Mouse (Mus musculus) myocyte (in vitro differentiated cells): Measurements from ENCODE around the gene Rps6kc1. TPM values are rescaled to one million over a fixed set of nuclear protein-coding genes. Genes with fewer than 3 reads are reported as not detected.

Experiments used
- H3K27me3 ChIP-seq: one replicate; pipeline ENCODE4 v1.6.1; 2011; ENCODE audit not compliant: control insufficient read depth, insufficient read depth, insufficient read length
- H3K36me3 ChIP-seq: one replicate; pipeline ENCODE4 v1.6.1; 2011; ENCODE audit not compliant: control insufficient read depth, insufficient read depth
- H3K4me2 ChIP-seq: one replicate; pipeline ENCODE4 v1.6.1; 2011; ENCODE audit warnings: low read depth, control low read depth
- H3K4me3 ChIP-seq: one replicate; pipeline ENCODE4 v1.5.1; 2011; ENCODE audit warnings: mild to moderate bottlenecking, control low read depth, moderate library complexity
- H3K79me2 ChIP-seq: one replicate; pipeline ENCODE4 v1.6.1; 2011; ENCODE audit not compliant: control insufficient read depth, insufficient read depth
- H3ac ChIP-seq: one replicate; pipeline ENCODE4 v1.6.1; 2011; ENCODE audit not compliant: control insufficient read depth, insufficient read length
- CEBPB ChIP-seq: IDR thresholded peaks from 2 replicates; pipeline ENCODE4 v1.6.1; 2011; ENCODE audit warnings: mild to moderate bottlenecking, moderate library complexity; ENCODE audit not compliant: poor library complexity, insufficient read depth, severe bottlenecking
- E2F4 ChIP-seq: IDR thresholded peaks from one replicate; pipeline ENCODE4 v1.6.1; 2011; ENCODE audit warnings: mild to moderate bottlenecking, control low read depth, moderate library complexity; ENCODE audit not compliant: insufficient read depth
- MAX ChIP-seq: IDR thresholded peaks from one replicate; pipeline ENCODE4 v1.6.1; 2011; ENCODE audit warnings: low read depth, mild to moderate bottlenecking, control low read depth
- MYOD1 ChIP-seq, 3 experiments: IDR thresholded peaks; one replicate each; pipeline ENCODE4 v1.6.1; 2011; ENCODE audit warnings: control low read depth in 2 of 3, low read depth in 2 of 3, mild to moderate bottlenecking in 2 of 3, moderate library complexity in 1 of 3; ENCODE audit not compliant: insufficient read length in 2 of 3, control insufficient read depth in 1 of 3
- MYOG ChIP-seq, 3 experiments: IDR thresholded peaks; one replicate each; pipeline ENCODE4 v1.6.1; 2011; ENCODE audit warnings: control low read depth in 2 of 3, low read depth in 2 of 3, mild to moderate bottlenecking in 2 of 3; ENCODE audit not compliant: insufficient read length in 2 of 3, control insufficient read depth in 1 of 3, insufficient read depth in 1 of 3
- POLR2A ChIP-seq: IDR thresholded peaks from one replicate; pipeline ENCODE4 v1.6.1; 2011; ENCODE audit warnings: low read depth, mild to moderate bottlenecking, control low read depth, moderate library complexity; ENCODE audit not compliant: insufficient read length
- POLR2AphosphoS2 ChIP-seq: IDR thresholded peaks from one replicate; pipeline ENCODE4 v1.6.1; 2011; ENCODE audit warnings: low read depth, control low read depth; ENCODE audit not compliant: insufficient read length
- REST ChIP-seq: IDR thresholded peaks from one replicate; pipeline ENCODE4 v1.6.1; 2011; ENCODE audit warnings: mild to moderate bottlenecking, control low read depth, moderate library complexity; ENCODE audit not compliant: insufficient read depth, insufficient read length
- SRF ChIP-seq: IDR thresholded peaks from one replicate; pipeline ENCODE4 v1.6.1; 2011; ENCODE audit warnings: low read depth; ENCODE audit not compliant: control insufficient read depth, insufficient read length
- TCF12 ChIP-seq: IDR thresholded peaks from one replicate; pipeline ENCODE4 v1.6.1; 2011; ENCODE audit warnings: mild to moderate bottlenecking, control low read depth; ENCODE audit not compliant: poor library complexity, insufficient read depth, severe bottlenecking
- TCF3 ChIP-seq: IDR thresholded peaks from one replicate; pipeline ENCODE4 v1.6.1; 2011; ENCODE audit warnings: low read depth, control low read depth; ENCODE audit not compliant: insufficient read length
- USF1 ChIP-seq: IDR thresholded peaks from one replicate; pipeline ENCODE4 v1.6.1; 2011; ENCODE audit warnings: low read depth, mild to moderate bottlenecking, control low read depth, moderate library complexity
- polyA plus RNA-seq: library from polyadenylated mRNA; unstranded; fragments of >200 nt; fragmentation: generic; extraction: Trizol; gene quantifications from one replicate; pipeline ENCODE4 v1.2.1, GENCODE M21; 2012; ENCODE audit warnings: missing spikeins

The Rps6kc1 gene
- polyA plus RNA-seq, 1 experiment, result 18.9 TPM

- no peaks in the 10 kb centered on the region for H3K27me3 ChIP-seq
- H3K36me3 ChIP-seq, result peaks cover 5% of the 10 kb centered on the region
- H3K4me2 ChIP-seq, result no peak overlapping the region
- TF ChIP-seq E2F4 (no peak), POLR2AphosphoS2 (no peak), REST (no peak), MYOG (IDR thresholded peaks at IDR 0.05; ENCODE audit: control insufficient read depth in 1 of 3, insufficient read depth in 1 of 3, insufficient read length in 2 of 3, low read depth in 2 of 3) (no peak), MAX (no peak), POLR2A (no peak), MYOD1 (IDR thresholded peaks at IDR 0.05; ENCODE audit: control insufficient read depth in 1 of 3, insufficient read length in 2 of 3, low read depth in 2 of 3) (no peak), USF1 (no peak), TCF12 (no peak)
- H3ac ChIP-seq, result no peak overlapping the region
- H3K4me3 ChIP-seq, result no peak overlapping the region
- H3K79me2 ChIP-seq, result no peaks in the 10 kb centered on the region
These were observed 62.9 kb downstream of the Rps6kc1 start for GRCm38 (mm10) chr1:190848676-190849075.

DNA sequence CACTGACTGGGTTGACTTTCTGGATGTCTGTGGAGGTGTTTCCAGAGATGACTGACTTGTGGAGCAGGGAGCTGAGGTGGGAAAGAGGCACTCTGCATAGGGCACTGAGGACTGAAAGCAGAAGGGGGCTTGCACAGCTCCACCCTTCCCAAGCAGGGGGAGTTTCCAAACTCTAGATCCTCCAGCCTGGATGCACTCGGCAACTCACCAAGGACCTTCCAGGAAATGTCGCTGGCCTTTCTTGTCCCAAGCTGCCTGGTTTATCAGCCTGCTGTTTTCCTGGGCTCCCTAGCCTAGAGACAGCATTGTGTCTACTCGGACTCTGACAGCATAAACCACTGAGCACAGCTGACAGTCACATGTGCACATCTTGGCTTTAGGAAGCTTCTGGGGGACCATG lies 64.6 kb downstream of the Rps6kc1 start:
- TF ChIP-seq REST, result no peak
- no peak for TF ChIP-seq CEBPB
- TF ChIP-seq SRF, result no peak
- TF ChIP-seq POLR2AphosphoS2, result no peak
- no peak for TF ChIP-seq USF1
- TF ChIP-seq E2F4, result no peak
- no peak for TF ChIP-seq TCF12
- no peak for TF ChIP-seq MYOD1 (IDR thresholded peaks at IDR 0.05; ENCODE audit: control insufficient read depth in 1 of 3, insufficient read length in 2 of 3, low read depth in 2 of 3)
- TF ChIP-seq POLR2A, result no peak
- TF ChIP-seq TCF3, result no peak
- TF ChIP-seq MAX, result no peak
- no peak for TF ChIP-seq MYOG (IDR thresholded peaks at IDR 0.05; ENCODE audit: control insufficient read depth in 1 of 3, insufficient read depth in 1 of 3, insufficient read length in 2 of 3, low read depth in 2 of 3)
- no peaks in the 10 kb centered on the region for H3K27me3 ChIP-seq
- H3K36me3 ChIP-seq, result peaks cover 5% of the 10 kb centered on the region
- H3K4me2 ChIP-seq, result no peak overlapping the region
- no peaks in the 10 kb centered on the region for H3K79me2 ChIP-seq
- H3ac ChIP-seq, result no peak overlapping the region
- H3K4me3 ChIP-seq, result no peak overlapping the region

DNA sequence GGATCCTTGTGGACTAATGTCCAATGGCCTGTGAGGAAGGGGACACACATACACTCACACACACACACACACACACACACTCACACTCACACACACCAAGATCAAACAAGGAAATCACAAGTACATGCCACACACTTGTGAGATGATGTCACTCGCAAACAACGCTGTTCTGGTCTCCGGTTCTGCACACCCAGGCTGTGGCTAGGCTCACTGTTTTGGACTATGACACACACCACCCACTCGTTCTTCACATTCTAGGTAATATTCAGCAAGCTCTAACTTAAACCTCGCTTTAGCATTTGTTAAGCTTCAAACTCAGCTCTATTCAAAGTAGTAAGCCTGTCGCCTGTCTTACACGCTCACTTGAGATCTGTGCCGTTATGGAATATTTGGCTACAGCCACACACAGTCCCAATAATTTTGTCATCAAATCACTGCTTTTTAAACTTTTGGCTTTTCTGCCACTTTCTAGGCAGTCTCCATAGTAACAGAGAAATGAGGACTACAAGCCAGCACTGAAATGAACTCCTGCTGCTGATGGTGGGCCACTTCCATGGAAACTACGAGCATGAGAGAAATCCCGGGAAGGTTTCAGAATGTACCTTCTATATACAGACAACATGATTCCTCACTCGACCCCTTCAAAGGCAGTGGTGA lies 65.4 kb downstream of the Rps6kc1 start:
- Histone ChIP-seq H3K27me3 (no peaks in the 10 kb centered on the region), H3K4me3 (no peak overlapping the region), H3K79me2 (no peaks in the 10 kb centered on the region), H3ac (no peak overlapping the region), H3K36me3 (peaks cover 5% of the 10 kb centered on the region), H3K4me2 (no peak overlapping the region)
- no peak for TF ChIP-seq USF1
- no peak for TF ChIP-seq SRF
- TF ChIP-seq MAX, result no peak
- TF ChIP-seq REST, result no peak
- no peak for TF ChIP-seq POLR2A
- TF ChIP-seq E2F4, result no peak
- TF ChIP-seq CEBPB, result no peak
- TF ChIP-seq TCF3, result no peak
- no peak for TF ChIP-seq MYOG (IDR thresholded peaks at IDR 0.05; ENCODE audit: control insufficient read depth in 1 of 3, insufficient read depth in 1 of 3, insufficient read length in 2 of 3, low read depth in 2 of 3)
- no peak for TF ChIP-seq MYOD1 (IDR thresholded peaks at IDR 0.05; ENCODE audit: control insufficient read depth in 1 of 3, insufficient read length in 2 of 3, low read depth in 2 of 3)
- TF ChIP-seq TCF12, result no peak
- no peak for TF ChIP-seq POLR2AphosphoS2

GRCm38 (mm10) chr1:190845419-190845818 lies 66.2 kb downstream of the Rps6kc1 start:
- H3K27me3 ChIP-seq, result no peaks in the 10 kb centered on the region
- peaks cover 5% of the 10 kb centered on the region for H3K36me3 ChIP-seq
- H3K79me2 ChIP-seq, result no peaks in the 10 kb centered on the region
- H3ac ChIP-seq, result no peak overlapping the region
- H3K4me2 ChIP-seq, result no peak overlapping the region
- H3K4me3 ChIP-seq, result no peak overlapping the region
- TF ChIP-seq MYOG (IDR thresholded peaks at IDR 0.05; ENCODE audit: control insufficient read depth in 1 of 3, insufficient read depth in 1 of 3, insufficient read length in 2 of 3, low read depth in 2 of 3) (no peak), E2F4 (no peak), CEBPB (no peak), POLR2A (no peak), TCF3 (no peak), MYOD1 (IDR thresholded peaks at IDR 0.05; ENCODE audit: control insufficient read depth in 1 of 3, insufficient read length in 2 of 3, low read depth in 2 of 3) (no peak), POLR2AphosphoS2 (no peak), REST (no peak), USF1 (no peak), MAX (no peak), TCF12 (no peak), SRF (no peak)

GRCm38 (mm10) chr1:190844356-190844755 lies 67.2 kb downstream of the Rps6kc1 start:
- Histone ChIP-seq H3K4me2 (no peak overlapping the region), H3K36me3 (peaks cover 5% of the 10 kb centered on the region), H3K27me3 (no peaks in the 10 kb centered on the region), H3K4me3 (no peak overlapping the region), H3ac (no peak overlapping the region), H3K79me2 (no peaks in the 10 kb centered on the region)
- TF ChIP-seq USF1, result no peak
- no peak for TF ChIP-seq TCF12
- TF ChIP-seq E2F4, result no peak
- TF ChIP-seq TCF3, result no peak
- TF ChIP-seq CEBPB, result no peak
- TF ChIP-seq POLR2AphosphoS2, result no peak
- TF ChIP-seq MYOG (IDR thresholded peaks at IDR 0.05; ENCODE audit: control insufficient read depth in 1 of 3, insufficient read depth in 1 of 3, insufficient read length in 2 of 3, low read depth in 2 of 3), result no peak
- no peak for TF ChIP-seq MAX
- no peak for TF ChIP-seq SRF
- no peak for TF ChIP-seq REST
- no peak for TF ChIP-seq POLR2A
- TF ChIP-seq MYOD1 (IDR thresholded peaks at IDR 0.05; ENCODE audit: control insufficient read depth in 1 of 3, insufficient read length in 2 of 3, low read depth in 2 of 3), result no peak
